Mouse (Mus musculus) hindbrain, embryonic 14.5 days (tissue): Measurements from ENCODE around the gene Snx8. TPM values are rescaled to one million over a fixed set of nuclear protein-coding genes. Genes with fewer than 3 reads are reported as not detected.

Source experiments
- ATAC-seq: fragments of 200-750 bp; cut with Nextera tagmentation; 2 replicates; pipeline ENCODE4 v1.8.0; 2017; ENCODE audit warnings: moderate number of reproducible peaks, mild to moderate bottlenecking, moderate TSS enrichment, moderate library complexity; ENCODE audit not compliant: low FRiP score
- DNase-seq: peaks from one replicate; pipeline ENCODE4 v3.0.0-alpha.2; 2015; ENCODE audit warnings: low spot score
- H3K27ac ChIP-seq: fragments of 300-500 bp; sonication (generic); 2 replicates; pipeline ENCODE4 v1.5.1; 2014; ENCODE audit warnings: mild to moderate bottlenecking, moderate library complexity
- H3K27me3 ChIP-seq: fragments of 300-500 bp; sonication (generic); 2 replicates; pipeline ENCODE4 v1.6.1; 2014; ENCODE audit warnings: mild to moderate bottlenecking, low read length, mixed read lengths; ENCODE audit not compliant: control insufficient read depth, insufficient read depth
- H3K36me3 ChIP-seq: fragments of 300-500 bp; sonication (generic); replicated peaks from 2 replicates; pipeline ENCODE4 v1.6.1; 2014; ENCODE audit not compliant: control insufficient read depth, insufficient read depth
- H3K4me1 ChIP-seq: fragments of 300-500 bp; sonication (generic); replicated peaks from 2 replicates; pipeline ENCODE4 v1.6.1; 2014; ENCODE audit warnings: antibody characterized with exemption, low read length, mixed read lengths; ENCODE audit not compliant: control insufficient read depth, insufficient read depth
- H3K4me2 ChIP-seq: fragments of 300-500 bp; sonication (generic); replicated peaks from 2 replicates; pipeline ENCODE4 v1.6.1; 2014; ENCODE audit warnings: mild to moderate bottlenecking, moderate library complexity
- H3K4me3 ChIP-seq: fragments of 300-500 bp; sonication (generic); replicated peaks from 2 replicates; pipeline ENCODE4 v1.5.1; 2014; ENCODE audit warnings: mild to moderate bottlenecking, low read length
- H3K9ac ChIP-seq: fragments of 300-500 bp; sonication (generic); 2 replicates; pipeline ENCODE4 v1.6.1; 2014
- H3K9me3 ChIP-seq: fragments of 300-500 bp; sonication (generic); 2 replicates; pipeline ENCODE4 v1.6.1; 2016; ENCODE audit warnings: low read length; ENCODE audit not compliant: control insufficient read depth
- WGBS: fragments of 180-500 bp; shearing (Covaris S2); extraction: QIAGEN DNeasy Blood & Tissue Kit; methylation state at CpG from one replicate; pipeline ENCODE4 v1.1.7; 2014; 5-methylcytosine and 5-hydroxymethylcytosine counted together
- polyA plus RNA-seq: library from polyadenylated mRNA; unstranded; fragments of >200 nt; fragmentation: Nextera tagmentation; extraction: Ambion mirVana; gene quantifications from 2 replicates; pipeline ENCODE4 v1.2.1, GENCODE M21; 2014

The Snx8 gene
- polyA plus RNA-seq, 1 experiment from 2014 or later, result 15.9 TPM

- Histone ChIP-seq H3K27ac (no peak overlapping the region), H3K4me3 (no peak overlapping the region), H3K27me3 (no peaks in the 10 kb centered on the region), H3K9ac (no peak overlapping the region), H3K36me3 (peaks cover 31% of the 10 kb centered on the region), H3K4me2 (no peak overlapping the region), H3K9me3 (no peaks in the 10 kb centered on the region), H3K4me1 (0 out of 2 replicates have a peak, but pooled peaks cover 3% of the 10 kb centered on the region)
- 85% methylated on average over 1 of the region's 1 CpGs for WGBS
- DNase-seq (peak; percentile 61), ATAC-seq (no peak)
Observed at GRCm38 (mm10) chr5:140336680-140337079, 52.4 kb downstream of the Snx8 start.

GRCm38 (mm10) chr5:140333631-140334030, 55.4 kb downstream of the Snx8 start:
- H3K36me3 ChIP-seq, result peaks cover 12% of the 10 kb centered on the region; the same call in 1 of the 2 replicates
- no peak for DNase-seq
- no peak overlapping the region for H3K4me2 ChIP-seq
- WGBS, result 30% methylated on average over 2 of the region's 2 CpGs
- no peaks in the 10 kb centered on the region for H3K9me3 ChIP-seq
- no peaks in the 10 kb centered on the region for H3K27me3 ChIP-seq
- no peak overlapping the region for H3K27ac ChIP-seq
- H3K4me3 ChIP-seq, result no peak overlapping the region
- H3K9ac ChIP-seq, result no peak overlapping the region
- ATAC-seq, result no peak
- peaks cover 11% of the 10 kb centered on the region for H3K4me1 ChIP-seq

DNA sequence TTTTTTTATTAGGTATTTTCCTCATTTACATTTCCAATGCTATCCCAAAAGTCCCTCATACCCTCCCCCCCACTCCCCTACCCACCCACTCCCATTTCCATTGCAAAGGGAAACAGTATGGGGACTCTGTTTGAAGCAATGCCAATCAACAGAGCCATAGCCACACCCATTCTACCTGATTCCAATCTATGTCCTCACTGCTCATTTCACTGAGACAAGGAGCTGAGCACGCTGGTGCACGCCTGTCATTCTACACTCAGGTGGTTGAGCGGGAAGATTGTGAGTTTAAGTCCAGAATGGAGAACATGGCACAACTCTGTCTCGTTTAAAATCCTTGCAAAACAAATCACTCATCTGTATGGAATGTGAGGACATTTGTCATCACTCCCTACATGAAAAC, 56.5 kb downstream of the Snx8 start:
- no peak overlapping the region for H3K4me3 ChIP-seq
- DNase-seq, result no peak
- H3K9ac ChIP-seq, result no peak overlapping the region
- peaks cover 11% of the 10 kb centered on the region for H3K4me1 ChIP-seq
- ATAC-seq, result no peak
- H3K9me3 ChIP-seq, result no peaks in the 10 kb centered on the region
- no peak overlapping the region for H3K27ac ChIP-seq
- peak overlapping the region; percentile 89 for H3K4me2 ChIP-seq
- H3K36me3 ChIP-seq, result peaks cover 19% of the 10 kb centered on the region
- 59% methylated on average over 4 of the region's 4 CpGs for WGBS
- H3K27me3 ChIP-seq, result no peaks in the 10 kb centered on the region

DNA sequence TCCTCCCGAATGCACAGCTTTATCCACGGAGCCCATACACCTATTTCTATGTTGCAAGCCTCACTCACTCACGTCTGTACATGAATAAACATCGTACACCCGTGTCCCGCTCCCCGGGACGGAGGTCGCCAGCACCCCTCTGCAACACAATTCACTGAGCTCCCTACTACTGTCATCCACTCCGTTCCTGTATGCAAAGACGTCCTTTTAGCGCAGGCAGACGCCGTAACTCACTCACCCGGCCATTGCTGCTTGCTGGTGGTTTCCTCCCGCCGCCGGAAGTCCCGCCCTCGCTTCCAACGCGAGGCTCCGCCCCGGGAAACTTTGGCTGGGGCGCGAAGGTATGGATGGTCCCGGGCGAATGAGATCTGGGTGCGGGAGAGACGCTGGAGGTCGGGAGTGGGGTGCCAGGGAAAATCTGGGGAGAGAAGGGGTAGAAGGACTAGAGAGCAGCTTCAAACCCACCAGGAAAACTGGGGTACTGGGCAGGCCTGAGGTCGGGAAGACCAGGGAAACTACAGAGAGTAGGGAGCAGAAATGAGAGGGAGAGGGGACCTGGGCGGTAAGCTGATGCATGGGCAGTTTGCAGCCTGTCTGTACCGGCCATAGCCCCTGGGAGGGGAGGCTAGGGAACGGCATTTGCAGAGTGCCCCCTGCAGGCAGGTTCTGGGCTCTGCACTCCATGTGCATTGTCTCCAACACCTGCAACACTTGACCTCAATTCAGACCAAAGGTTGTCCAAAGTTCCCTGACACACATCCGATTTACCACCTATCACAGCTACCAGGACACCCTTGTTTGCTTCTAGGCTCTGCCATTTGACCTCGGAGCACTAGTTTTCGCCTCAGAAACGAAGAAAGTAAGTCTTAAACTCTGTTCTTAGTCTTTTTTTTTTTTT, 57.2 kb downstream of the Snx8 start, which contains the start of gene Mrm2:
Mrm2 (minus strand) TSS at position 284 of the 898 bp plus-strand sequence.
- Histone ChIP-seq H3K27me3 (no peaks in the 10 kb centered on the region), H3K27ac (peak within 1 kb of the TSS; percentile 66), H3K4me3 (peak within 1 kb of the TSS; percentile 55), H3K36me3 (peaks cover 22% of the 10 kb centered on the region), H3K4me1 (peaks cover 11% of the 10 kb centered on the region), H3K4me2 (peak within 1 kb of the TSS; percentile 89), H3K9ac (peak within 1 kb of the TSS; percentile 75), H3K9me3 (no peaks in the 10 kb centered on the region)
- ATAC-seq (peak; percentile 84), DNase-seq (peak; percentile 81)
- WGBS, result 1% methylated on average over 39 of the region's 39 CpGs

GRCm38 (mm10) chr5:140324058-140324457, 65.0 kb downstream of the Snx8 start:
- Histone ChIP-seq H3K36me3 (peaks cover 19% of the 10 kb centered on the region), H3K27ac (no peak overlapping the region), H3K4me3 (no peak overlapping the region), H3K4me1 (peaks cover 9% of the 10 kb centered on the region), H3K9me3 (no peaks in the 10 kb centered on the region), H3K9ac (no peak overlapping the region), H3K4me2 (no peak overlapping the region), H3K27me3 (no peaks in the 10 kb centered on the region)
- 95% methylated on average over 5 of the region's 5 CpGs for WGBS
- no peak for ATAC-seq
- DNase-seq, result no peak

DNA sequence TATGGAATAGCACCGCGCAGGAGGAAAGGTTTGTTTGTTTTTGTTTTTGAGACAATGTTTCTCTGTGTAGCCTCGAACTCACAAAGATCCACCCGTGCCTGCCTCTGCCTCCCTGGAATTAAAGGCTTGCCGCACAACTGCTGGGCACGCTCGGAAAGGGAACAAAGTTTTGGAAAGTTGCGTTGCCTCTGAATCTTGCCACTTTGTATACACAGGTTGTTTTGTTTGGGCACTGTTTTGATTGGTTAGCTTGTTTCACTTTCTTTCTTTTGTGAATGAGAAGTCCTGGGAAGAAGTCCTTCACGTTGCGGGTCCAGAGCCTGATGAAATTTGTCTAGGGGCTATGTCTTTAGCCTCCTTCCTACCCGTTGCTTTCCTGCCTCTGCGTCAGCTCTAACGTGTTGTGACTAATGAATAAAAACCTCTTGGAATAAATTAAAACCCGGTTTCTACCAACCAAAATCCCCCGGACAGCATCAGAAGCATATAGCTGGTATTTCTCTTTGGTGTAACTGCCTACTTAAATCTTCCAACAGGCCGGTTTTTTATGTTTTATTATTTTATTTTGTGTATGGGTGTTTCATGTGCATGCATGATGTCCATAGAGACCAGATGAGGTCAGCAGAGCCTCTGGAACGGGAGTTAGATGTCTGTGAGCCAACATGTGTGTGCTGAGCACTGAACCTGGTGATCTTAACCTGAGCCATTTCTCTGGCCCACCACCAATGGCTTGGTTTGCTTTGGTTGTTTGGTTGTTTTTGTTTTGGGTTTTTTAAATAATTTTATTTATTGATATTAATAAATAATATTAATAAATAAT, 67.1 kb downstream of the Snx8 start:
- 2% methylated on average over 17 of the region's 17 CpGs for WGBS
- Histone ChIP-seq H3K9ac (peak overlapping the region; percentile 98), H3K27me3 (no peaks in the 10 kb centered on the region), H3K4me2 (peak overlapping the region; percentile 87), H3K36me3 (0 out of 2 replicates have a peak, but pooled peaks cover 6% of the 10 kb centered on the region), H3K4me1 (peaks cover 9% of the 10 kb centered on the region), H3K4me3 (peak overlapping the region; percentile 89), H3K27ac (peak overlapping the region; percentile 74), H3K9me3 (no peaks in the 10 kb centered on the region)
- ATAC-seq (peak; percentile 12; the same call in 1 of the 2 replicates), DNase-seq (no peak)

- H3K4me2 ChIP-seq, result peak within 1 kb of the TSS; percentile 87
- H3K9ac ChIP-seq, result peak within 1 kb of the TSS; percentile 98
- H3K4me3 ChIP-seq, result peak within 1 kb of the TSS; percentile 89
- ATAC-seq (peak; percentile 91), DNase-seq (peak; percentile 97)
- H3K27me3 ChIP-seq, result no peaks in the 10 kb centered on the region
- peak within 1 kb of the TSS; percentile 74 for H3K27ac ChIP-seq
- H3K36me3 ChIP-seq, result 0 out of 2 replicates have a peak, but pooled peaks cover 6% of the 10 kb centered on the region
- peaks cover 9% of the 10 kb centered on the region for H3K4me1 ChIP-seq
- under 1% methylated on average over 57 of the region's 60 CpGs for WGBS
- no peaks in the 10 kb centered on the region for H3K9me3 ChIP-seq
Observed at GRCm38 (mm10) chr5:140321042-140321755, 67.9 kb downstream of the Snx8 start, which contains the start of the genes Mad1l1 and Nudt1. Gene Mad1l1 (minus strand): TSS chr5:140321552. Gene Nudt1 (plus strand): TSS chr5:140321656.

- Histone ChIP-seq H3K4me2 (no peak overlapping the region), H3K9ac (no peak overlapping the region), H3K27me3 (no peaks in the 10 kb centered on the region), H3K4me1 (peaks cover 9% of the 10 kb centered on the region), H3K27ac (no peak overlapping the region), H3K36me3 (peaks cover 24% of the 10 kb centered on the region), H3K4me3 (no peak overlapping the region), H3K9me3 (no peaks in the 10 kb centered on the region)
- WGBS, result 89% methylated on average over 3 of the region's 3 CpGs
- ATAC-seq (no peak), DNase-seq (no peak)
Observed at GRCm38 (mm10) chr5:140316716-140317115, 72.3 kb downstream of the Snx8 start.
